Mouse (Mus musculus) lung, adult 2 months (tissue): ENCODE measurements around the gene Osbpl8.

Experiments
- CTCF ChIP-seq: fragments of 200-500 bp; IDR thresholded peaks from 2 replicates; pipeline ENCODE4 v1.5.1; 2011; ENCODE audit warnings: mild to moderate bottlenecking, low read length, control low read depth; ENCODE audit not compliant: insufficient read depth
- POLR2A ChIP-seq: fragments of 200-500 bp; IDR thresholded peaks from 2 replicates; pipeline ENCODE4 v1.6.1; 2011; ENCODE audit warnings: low read depth, mild to moderate bottlenecking, control low read depth, low read length, borderline replicate concordance; ENCODE audit errors: extremely low read depth

DNA sequence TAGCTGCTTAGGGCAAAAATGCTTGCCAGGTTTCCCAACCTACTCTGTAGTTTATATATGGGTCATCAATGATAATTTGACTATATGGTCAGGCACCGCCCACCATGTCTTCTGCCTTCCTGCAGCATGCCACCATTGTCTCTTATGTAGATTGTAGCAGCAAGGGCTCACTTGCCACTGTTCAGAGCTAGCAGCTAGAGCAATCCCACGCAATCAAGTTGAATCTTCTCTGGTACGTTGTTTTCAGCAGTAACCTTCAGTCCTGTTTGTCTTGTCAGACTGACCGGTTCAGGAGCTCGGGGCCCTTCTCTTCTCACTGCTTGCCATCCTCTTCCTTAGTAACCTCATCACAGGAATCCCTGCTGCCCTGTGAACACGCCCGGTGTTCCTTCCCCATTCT, 36.6 kb downstream of the Osbpl8 start:
- TF ChIP-seq POLR2A (no peak), CTCF (no peak)
